Comparison of ENCODE assay signal across 36 mouse cellular contexts in genomic region chr5:135330201-135330600, GRCm38 (mm10). TPM values are rescaled to one million over a fixed set of nuclear protein-coding genes. Genes with fewer than 3 reads are reported as not detected.
"Had no signal": no experiment of that assay in that cellular context is flagged by ENCODE, and none has a peak within 500 bp of the region (broad histone marks: within the 10 kb centered on the region; RNA-seq: fewer than 3 reads in every experiment).

No protein-coding gene starts in this region.

- DNase-seq: gastrocnemius, adult 2 months; gastrocnemius, postnatal 10 days; gastrocnemius, postnatal 25 days; heart, postnatal 10 days; heart, postnatal 4 days; kidney, adult 18-20 months; kidney, adult 8-10 months; kidney, postnatal 10 days; kidney, postnatal 25 days; kidney, postnatal 4 days; liver had no signal

- H3K4me1 ChIP-seq: hindbrain, embryonic 13.5 days; liver, embryonic 12.5 days had no signal

- H3K27me3 ChIP-seq: heart, embryonic 12.5 days; hindbrain, embryonic 13.5 days; liver, embryonic 12.5 days had no signal

- H3K27ac ChIP-seq: gastrocnemius, adult 2 months; hindbrain, embryonic 13.5 days; layer of hippocampus, adult 2 months; left cerebral cortex, adult 2 months; limb, embryonic 10.5 days; limb, embryonic 12.5 days; liver, embryonic 12.5 days had no signal

- H3K4me2 ChIP-seq: heart, embryonic 12.5 days; hindbrain, embryonic 13.5 days; limb, embryonic 12.5 days; liver, embryonic 12.5 days had no signal

- ATAC-seq: forebrain, embryonic 16.5 days; hindbrain, embryonic 16.5 days; inflammation-experienced regulatory T-cells, adult 6 months; intestine, embryonic 16.5 days; liver, embryonic 12.5 days had no signal

- H3K9me3 ChIP-seq: heart, embryonic 12.5 days; hindbrain, embryonic 13.5 days; limb, embryonic 10.5 days; limb, embryonic 12.5 days; liver, embryonic 12.5 days had no signal

- H3K36me3 ChIP-seq: heart, embryonic 12.5 days; hindbrain, embryonic 13.5 days; limb, embryonic 10.5 days; limb, embryonic 12.5 days; liver, embryonic 12.5 days had no signal

- H3K9ac ChIP-seq: heart, embryonic 12.5 days; hindbrain, embryonic 13.5 days; limb, embryonic 12.5 days; liver, embryonic 12.5 days had no signal

- H3K4me3 ChIP-seq: gastrocnemius, adult 2 months; heart, embryonic 12.5 days; hindbrain, embryonic 13.5 days; layer of hippocampus, adult 2 months; left cerebral cortex, adult 2 months; limb, embryonic 10.5 days; limb, embryonic 12.5 days; liver, embryonic 12.5 days had no signal

RNA-seq across cellular contexts. Expression of gene Fkbp6, which starts 19.6 kb away (rescaled TPM):
- total RNA-seq: gastrocnemius, adult 2 months; gastrocnemius, postnatal 10 days; gastrocnemius, postnatal 25 days; layer of hippocampus, postnatal 10 days; left cerebral cortex, postnatal 36 days had no signal
- polyA plus RNA-seq: forebrain, embryonic 16.5 days; heart, embryonic 14.5 days; heart, embryonic 16.5 days; inflammation-experienced regulatory T-cells, adult 6 months; kidney, embryonic 14.5 days; limb, embryonic 10.5 days had no signal

RNA-seq across cellular contexts. Expression of gene Trim50, which starts 22.9 kb away (rescaled TPM):
- total RNA-seq: gastrocnemius, adult 2 months; gastrocnemius, postnatal 10 days; gastrocnemius, postnatal 25 days; gastrocnemius, postnatal 4 days; granulocyte monocyte progenitor cell, adult 5-6 weeks; heart, postnatal 25 days; heart, postnatal 4 days; layer of hippocampus, adult 2 months; layer of hippocampus, postnatal 25 days; left cerebral cortex, adult 2 months; left cerebral cortex, postnatal 14 days; left cerebral cortex, postnatal 36 days had no signal
- polyA plus RNA-seq: forebrain, embryonic 16.5 days; frontal cortex, adult 2 months; heart, embryonic 12.5 days; heart, embryonic 14.5 days; heart, embryonic 16.5 days; hindbrain, embryonic 11.5 days; hindbrain, embryonic 13.5 days; hindbrain, embryonic 16.5 days; inflammation-experienced regulatory T-cells, adult 6 months; kidney, embryonic 14.5 days; kidney, embryonic 16.5 days; limb, embryonic 10.5 days; limb, embryonic 12.5 days; limb, embryonic 14.5 days; liver, embryonic 12.5 days had no signal
